Mouse (Mus musculus): Measurements from ENCODE around the gene 1700030K09Rik.

1700030K09Rik gene

DNA sequence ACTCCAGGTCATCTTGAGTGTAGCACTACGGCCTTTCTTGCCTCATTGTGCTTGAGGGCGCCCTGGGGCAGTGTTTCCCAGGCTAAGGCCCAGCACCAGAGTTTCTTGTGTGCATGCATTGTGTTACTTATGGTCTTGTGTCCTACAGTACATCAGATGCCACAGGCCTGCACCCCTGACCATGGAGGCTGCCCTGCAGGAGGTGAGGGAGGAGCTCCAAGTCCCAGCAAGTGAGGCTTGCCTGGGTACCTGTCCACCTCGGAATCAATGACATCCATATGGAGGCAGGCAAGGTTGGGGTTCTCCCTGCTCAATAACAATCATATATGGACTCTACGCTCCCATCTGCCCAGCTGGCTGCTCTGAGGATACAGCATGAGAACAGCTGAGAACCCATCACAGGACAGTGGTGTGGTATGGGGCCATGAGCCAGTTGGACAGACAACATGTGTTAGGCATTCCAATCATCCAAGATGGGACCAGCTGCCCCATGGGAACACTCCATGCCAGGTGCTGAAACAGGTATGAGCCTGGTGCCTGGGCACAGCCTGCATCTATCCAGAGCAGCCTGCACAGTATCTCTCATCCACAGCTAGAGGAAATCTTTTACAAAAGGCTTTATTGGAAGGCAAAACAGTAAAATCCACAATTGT, 16.3 kb downstream of the 1700030K09Rik start:
- no peak for DNase-seq (ENCODE audit: low read depth, low spot score)

- DNase-seq (ENCODE audit: low read depth, low spot score) = no peak
These were observed 20.5 kb downstream of the 1700030K09Rik start for GRCm38 (mm10) chr8:72464211-72464610.

DNA sequence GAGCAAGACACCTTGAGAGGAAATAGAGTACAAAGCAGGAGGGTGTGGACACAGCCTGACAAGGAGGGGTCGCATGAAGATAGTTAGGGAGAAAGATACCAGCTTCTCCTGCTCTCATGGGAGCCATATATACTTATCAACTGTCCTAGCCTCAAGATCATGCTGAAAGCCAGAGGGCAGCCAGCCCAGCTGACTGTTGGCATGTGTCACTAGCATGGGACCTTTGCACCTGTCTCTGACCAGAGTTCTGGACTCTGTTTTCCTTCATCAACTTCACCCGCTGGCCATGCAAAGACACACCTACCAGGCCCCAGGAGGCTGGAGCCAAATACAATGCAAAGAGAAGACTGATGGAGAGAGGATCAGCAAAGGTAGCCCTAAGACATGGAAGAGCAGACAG, 25.6 kb downstream of the 1700030K09Rik start:
- no peak for DNase-seq (ENCODE audit: low read depth, low spot score)

- DNase-seq (ENCODE audit: low read depth, low spot score) = no peak
These were observed 26.3 kb downstream of the 1700030K09Rik start for GRCm38 (mm10) chr8:72469984-72470383.

GRCm38 (mm10) chr8:72470684-72471083, 27.0 kb downstream of the 1700030K09Rik start:
- DNase-seq (ENCODE audit: low read depth, low spot score) = no peak

- DNase-seq (ENCODE audit: low read depth, low spot score) = peak; percentile 99
These were observed 31.3 kb downstream of the 1700030K09Rik start, which contains the start of gene Cherp for GRCm38 (mm10) chr8:72474826-72475546. Cherp (minus strand) TSS chr8:72475226.

- DNase-seq (ENCODE audit: low read depth, low spot score) = no peak
These were observed 41.9 kb downstream of the 1700030K09Rik start for GRCm38 (mm10) chr8:72485456-72486199.

DNA sequence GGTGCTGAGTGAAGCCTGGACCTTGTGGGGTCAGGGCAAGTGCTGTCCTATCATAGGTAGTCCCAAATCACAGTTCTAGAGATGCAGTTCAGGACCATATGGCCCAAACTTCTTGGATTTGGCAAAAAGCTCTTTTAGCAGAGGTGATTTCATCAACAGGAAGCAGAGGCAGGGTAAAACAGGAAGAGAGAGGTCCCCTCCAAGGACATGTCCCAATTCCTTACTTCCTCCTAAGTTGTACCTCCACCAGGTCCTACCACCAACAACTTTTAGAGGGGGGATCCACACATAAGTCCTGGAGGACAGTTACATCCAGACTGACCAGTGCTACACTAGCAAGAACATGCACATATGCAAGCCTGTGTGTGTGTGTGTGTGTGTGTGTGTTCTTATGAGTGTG, 43.3 kb downstream of the 1700030K09Rik start:
- no peak for DNase-seq (ENCODE audit: low read depth, low spot score)

- no peak for DNase-seq (ENCODE audit: low read depth, low spot score)
These were observed 47.3 kb downstream of the 1700030K09Rik start for GRCm38 (mm10) chr8:72491017-72491416.

DNA sequence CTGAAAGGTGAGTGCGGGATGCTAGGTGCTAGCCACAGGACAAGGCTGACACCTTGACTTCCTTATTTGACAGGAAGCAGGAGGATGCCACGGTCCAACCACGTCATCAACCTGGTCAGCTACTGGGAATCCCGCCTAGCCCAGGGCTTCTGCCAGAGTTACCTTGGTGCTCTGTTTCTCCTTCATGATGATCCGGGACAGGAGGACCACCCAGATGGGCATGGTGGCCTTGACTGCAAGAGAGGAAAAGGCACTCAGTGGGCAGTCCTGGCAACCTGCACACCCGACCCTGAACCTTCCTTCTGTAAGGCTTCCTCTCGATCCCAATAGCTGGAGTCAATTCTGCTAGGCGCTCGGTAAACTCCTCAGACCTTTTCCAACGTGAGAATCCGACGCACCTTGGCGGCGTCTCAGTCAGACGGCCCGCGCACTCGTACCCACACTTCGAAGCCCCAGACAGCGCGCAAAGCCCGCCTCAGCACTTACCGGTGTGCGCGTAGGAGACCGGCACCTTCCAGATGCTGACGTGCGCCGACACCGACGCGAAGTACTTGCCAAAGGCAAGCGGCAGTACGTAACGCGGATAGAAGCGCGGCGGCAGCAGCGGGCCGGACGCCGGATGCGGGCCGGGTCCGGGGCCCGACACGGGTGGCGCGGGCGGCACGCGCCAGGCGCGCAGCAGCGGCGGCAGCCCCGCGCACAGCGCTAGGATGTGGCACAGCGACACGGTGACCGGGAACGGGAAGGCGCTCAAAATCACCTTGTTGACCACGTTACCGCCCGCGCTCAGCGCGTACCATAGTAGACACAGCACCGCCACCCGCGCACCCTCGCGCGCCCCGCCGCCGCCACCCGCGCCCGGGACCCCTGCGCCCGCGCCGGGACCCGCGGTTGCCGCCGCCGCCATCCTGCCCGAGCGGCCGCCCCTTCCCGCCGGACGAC, 48.3 kb downstream of the 1700030K09Rik start, which contains the start of gene Slc35e1:
Gene Slc35e1, minus strand, starts transcription at position 935 of the 942 bp plus-strand sequence.
- peak; percentile 6 for DNase-seq (ENCODE audit: low read depth, low spot score)

GRCm38 (mm10) chr8:72492622-72493081, 49.0 kb downstream of the 1700030K09Rik start:
- peak; percentile 100 for DNase-seq (ENCODE audit: low read depth, low spot score)

GRCm38 (mm10) chr8:72493381-72493780, 49.7 kb downstream of the 1700030K09Rik start:
- DNase-seq (ENCODE audit: low read depth, low spot score) = no peak

DNA sequence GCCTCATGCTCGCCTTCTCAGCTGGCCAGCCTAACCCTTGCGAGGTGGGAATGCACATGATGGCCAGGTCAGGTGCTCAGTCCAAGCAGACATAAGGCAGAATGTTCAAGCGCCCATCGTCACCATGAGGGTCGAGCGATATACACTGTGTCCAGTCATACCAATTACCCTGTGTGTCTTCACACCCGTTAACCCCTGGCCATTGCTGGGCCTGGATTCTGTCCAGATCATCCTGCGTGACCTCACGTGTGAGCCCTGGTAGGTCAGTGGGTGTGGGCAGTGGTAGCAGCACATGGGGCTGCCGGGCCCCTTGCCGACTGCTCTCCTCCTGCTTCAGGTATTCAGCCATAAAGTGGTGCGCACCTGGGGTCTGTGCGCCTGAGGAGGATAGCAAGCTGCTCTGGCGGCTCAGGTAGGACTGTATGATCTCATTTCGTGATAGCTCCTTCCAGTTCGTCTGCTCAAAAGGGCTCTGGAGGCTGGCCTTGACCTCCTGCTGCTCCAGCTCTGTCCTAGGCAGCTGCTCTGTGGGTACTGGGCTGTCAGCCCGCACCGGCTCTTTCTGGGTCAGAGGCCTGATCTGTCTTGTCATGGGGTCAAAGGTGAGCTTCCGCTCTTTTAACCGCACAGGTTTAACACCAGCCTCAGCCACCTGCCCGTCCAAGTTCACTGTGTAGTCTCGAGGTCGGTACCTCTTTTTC, 51.9 kb downstream of the 1700030K09Rik start:
- no peak for DNase-seq (ENCODE audit: low read depth, low spot score)

DNA sequence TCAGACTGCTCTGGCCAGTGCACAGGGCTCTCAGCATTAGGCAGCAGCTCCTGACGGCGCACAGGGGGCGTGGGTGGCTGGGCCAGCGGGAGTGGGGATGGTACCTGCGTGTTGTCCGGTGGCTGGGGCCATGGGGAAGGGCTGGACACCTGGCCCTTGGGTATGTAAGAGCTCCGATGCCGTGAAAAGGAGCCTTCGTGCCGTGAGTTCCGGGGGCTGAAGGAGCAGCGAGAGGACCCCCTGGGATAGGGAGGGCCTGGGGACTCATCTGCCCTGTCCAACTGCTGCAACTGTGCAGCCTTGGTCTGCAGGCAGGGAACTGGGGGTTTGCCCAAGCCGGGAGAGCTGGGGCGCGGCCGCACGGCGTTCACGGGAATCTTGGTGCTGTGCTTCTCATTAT, 52.5 kb downstream of the 1700030K09Rik start:
- DNase-seq (ENCODE audit: low read depth, low spot score) = no peak

DNA sequence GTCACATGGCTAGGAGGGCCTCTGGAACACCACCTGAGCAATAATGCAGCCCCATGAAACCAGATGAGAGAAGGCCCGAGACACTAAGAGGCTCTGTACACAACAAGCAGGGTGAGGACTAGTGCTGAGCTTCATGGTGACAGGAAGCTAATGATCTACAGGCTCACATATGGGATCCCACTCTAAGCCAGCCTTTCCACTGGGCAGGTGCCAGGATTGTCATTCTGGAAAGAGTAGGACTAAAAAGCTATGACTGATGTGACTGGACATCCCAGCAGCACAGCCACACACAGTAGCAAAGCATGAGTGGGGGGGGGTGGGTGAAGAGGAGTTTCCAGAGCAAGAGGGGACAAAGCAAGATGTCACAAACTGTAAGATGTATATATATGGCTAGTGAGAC, 54.2 kb downstream of the 1700030K09Rik start:
- no peak for DNase-seq (ENCODE audit: low read depth, low spot score)

GRCm38 (mm10) chr8:72498527-72498926, 54.8 kb downstream of the 1700030K09Rik start:
- DNase-seq (ENCODE audit: low read depth, low spot score) = no peak

DNA sequence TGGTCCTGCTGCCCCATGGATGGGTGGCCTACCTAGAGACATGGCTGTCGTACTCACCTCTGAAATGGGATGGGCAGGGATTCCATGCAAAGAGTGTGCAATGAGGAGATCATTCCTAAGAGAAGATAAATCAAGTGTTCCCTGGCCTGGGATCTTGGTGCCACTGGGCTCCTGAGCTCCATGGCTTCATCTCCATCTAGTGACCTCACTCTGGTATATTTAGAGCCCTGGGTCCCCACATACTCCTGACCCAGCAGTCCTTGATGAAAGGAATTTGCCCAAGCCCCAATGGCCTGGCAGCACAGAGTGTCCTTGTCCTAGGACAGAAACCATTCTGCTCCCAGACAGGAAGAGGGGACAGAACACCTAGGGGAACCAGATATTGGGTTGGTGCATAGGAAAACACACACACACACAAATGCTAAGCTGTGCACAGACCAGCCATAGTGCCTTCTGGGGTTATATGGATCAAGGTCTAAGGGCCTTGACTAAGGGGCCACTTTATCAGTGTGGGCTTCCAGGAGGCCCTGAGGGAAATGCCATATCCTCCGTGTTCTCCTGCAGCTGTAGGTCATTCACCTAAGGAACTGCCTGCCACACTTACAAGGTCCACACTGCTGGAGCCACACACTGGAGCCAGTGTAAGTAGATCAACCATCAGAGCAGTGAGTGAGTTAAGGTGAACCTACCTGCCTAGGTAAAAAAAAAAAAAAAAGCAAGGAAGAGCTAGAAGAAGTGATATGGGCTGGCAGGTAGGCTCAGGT, 56.0 kb downstream of the 1700030K09Rik start:
- DNase-seq (ENCODE audit: low read depth, low spot score) = no peak

- no peak for DNase-seq (ENCODE audit: low read depth, low spot score)
These were observed 56.8 kb downstream of the 1700030K09Rik start for GRCm38 (mm10) chr8:72500521-72500931.

GRCm38 (mm10) chr8:72504137-72504536, 60.5 kb downstream of the 1700030K09Rik start:
- DNase-seq (ENCODE audit: low read depth, low spot score) = no peak
